Mouse (Mus musculus) stomach, postnatal 0 days (tissue): ENCODE results near the gene Dnm3.

Experiments
- CTCF ChIP-seq: IDR thresholded peaks from 2 replicates; pipeline ENCODE4 v1.5.1; 2016; ENCODE audit warnings: antibody characterized with exemption, low read depth, mild to moderate bottlenecking, moderate library complexity
- EP300 ChIP-seq: optimal IDR thresholded peaks from 2 replicates; pipeline ENCODE3; 2016; ENCODE audit warnings: antibody characterized with exemption

DNA sequence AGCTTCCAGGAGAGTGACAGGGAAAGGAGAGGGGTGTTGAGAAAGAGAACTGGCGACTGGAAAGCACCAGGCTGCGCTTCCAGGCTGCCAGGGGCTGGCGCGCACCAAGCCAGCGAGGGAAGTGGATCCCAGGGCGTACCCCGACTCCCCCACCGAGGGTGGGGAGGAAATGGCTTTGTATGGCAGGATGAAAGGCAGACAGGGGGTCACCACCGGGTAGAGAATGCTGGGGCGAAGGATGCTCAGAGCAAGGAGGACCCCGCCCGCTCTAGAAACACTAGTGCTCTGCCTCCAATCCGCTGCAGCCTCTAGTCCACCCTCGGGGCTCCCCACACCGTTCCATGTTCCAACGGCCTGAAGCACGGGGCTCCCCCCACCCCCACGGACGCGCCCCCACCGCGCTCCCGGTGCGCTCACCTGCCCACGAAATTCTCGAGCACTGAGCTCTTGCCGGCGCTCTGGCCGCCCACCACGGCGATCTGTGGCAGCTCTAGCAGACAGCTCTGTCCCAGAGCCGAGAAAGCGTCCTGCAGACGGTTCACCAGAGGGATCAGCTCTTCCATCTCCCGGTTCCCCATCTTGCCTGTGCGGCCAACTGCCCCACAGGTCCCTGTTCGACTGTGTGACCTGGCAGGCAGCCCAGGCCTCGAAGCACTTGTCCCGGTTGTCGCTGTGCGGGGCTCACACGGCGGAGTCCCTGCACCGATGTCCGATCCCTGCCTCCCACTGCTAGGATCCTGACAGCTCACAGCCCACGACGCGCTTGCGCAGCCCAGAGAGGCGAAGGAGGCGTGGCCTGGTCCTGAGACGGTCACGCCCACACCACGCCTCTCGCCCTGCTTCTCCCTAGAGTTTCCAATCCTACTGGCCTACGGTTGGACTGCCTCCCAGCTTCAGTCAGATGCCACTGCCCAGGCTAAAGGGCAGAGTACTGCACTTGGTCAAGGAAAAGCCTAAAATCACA lies at the start of gene Dnm3:
- peak; percentile 57 for TF ChIP-seq CTCF
- no peak for TF ChIP-seq EP300
